Mouse (Mus musculus) macrophage (primary cell): ENCODE results near the gene Gm49388. TPM values are rescaled to one million over a fixed set of nuclear protein-coding genes. Genes with fewer than 3 reads are reported as not detected.
"Not testable (repeated sequence)": the region's sequence is repeated elsewhere in the genome, so short reads cannot be mapped to it uniquely, and the experiment has no call there.

Experiments
- H3K27ac ChIP-seq: fragments of 350-480 bp; formaldehyde crosslinking; 2 replicates; pipeline ENCODE4 v1.9.0; 2021
- H3K36me3 ChIP-seq: fragments of 350-480 bp; formaldehyde crosslinking; 2 replicates; pipeline ENCODE4 v1.9.0; 2021; ENCODE audit errors: inconsistent target
- H3K4me3 ChIP-seq: fragments of 350-480 bp; formaldehyde crosslinking; 2 replicates; pipeline ENCODE4 v1.9.0; 2021; ENCODE audit errors: inconsistent target
- H3K79me2 ChIP-seq: fragments of 350-480 bp; formaldehyde crosslinking; 2 replicates; pipeline ENCODE4 v1.9.0; 2021; ENCODE audit errors: inconsistent target
- WGBS: methylation state at CpG from one replicate; pipeline ENCODE4 v1.1.7; 2026; ENCODE audit warnings: inconsistent platforms; ENCODE audit not compliant: missing documents; 5-methylcytosine and 5-hydroxymethylcytosine counted together
- polyA plus RNA-seq: library from polyadenylated mRNA; stranded (reverse); fragments of 250-400 nt; gene quantifications from 3 replicates; pipeline ENCODE4 v1.2.4, GENCODE M21; 2018; ENCODE audit warnings: inconsistent platforms

Gm49388 gene
- polyA plus RNA-seq, 1 experiment from 2014 or later: 3.2 TPM

DNA sequence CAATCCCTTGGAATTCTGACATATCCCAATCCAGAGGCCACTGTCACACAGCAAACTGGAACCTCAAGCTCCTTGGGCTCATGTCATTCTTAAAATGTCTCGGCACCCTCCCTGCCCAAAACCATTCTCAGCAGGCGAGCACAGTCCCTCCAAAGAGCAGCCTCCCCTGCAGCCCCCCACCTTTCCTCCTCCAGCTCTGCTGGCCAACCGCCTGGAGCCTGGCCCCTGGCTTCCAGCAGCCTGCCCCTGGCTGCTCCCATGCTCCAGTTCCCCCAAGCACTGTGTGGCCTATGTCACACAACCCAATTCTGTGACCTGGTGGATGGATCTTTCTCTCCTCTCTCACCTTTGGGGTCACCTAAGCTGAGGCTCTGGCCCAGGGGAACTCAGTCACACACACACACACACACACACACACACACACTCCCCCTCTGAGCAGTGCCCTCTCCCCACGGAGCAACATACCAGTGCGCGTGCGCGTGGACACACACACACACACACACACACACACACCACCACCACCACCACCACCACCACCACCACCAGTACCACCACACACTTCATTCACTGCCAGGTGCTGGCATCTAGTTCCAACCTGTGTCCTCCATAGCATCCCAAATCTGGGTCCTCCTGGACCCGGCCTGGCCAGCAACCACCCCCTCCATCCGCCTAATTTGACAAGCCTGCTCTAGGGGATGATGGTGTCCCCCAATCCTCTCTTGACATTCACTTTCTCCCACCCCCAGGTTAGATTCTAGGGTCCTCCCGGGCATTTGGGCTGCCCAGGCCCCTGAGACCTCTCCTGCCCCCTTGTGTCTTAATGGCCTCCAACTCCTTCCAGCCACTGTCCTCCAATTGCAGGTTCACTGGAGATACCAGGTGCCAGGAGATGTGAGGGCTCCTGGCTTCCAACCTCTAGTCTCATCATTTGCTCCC is 38.1 kb downstream of the Gm49388 start:
- Histone ChIP-seq H3K27ac (no peak overlapping the region), H3K4me3 (no peak overlapping the region), H3K79me2 (no peaks in the 10 kb centered on the region), H3K36me3 (no peaks in the 10 kb centered on the region)
- WGBS: 87% methylated on average over 10 of the region's 11 CpGs

DNA sequence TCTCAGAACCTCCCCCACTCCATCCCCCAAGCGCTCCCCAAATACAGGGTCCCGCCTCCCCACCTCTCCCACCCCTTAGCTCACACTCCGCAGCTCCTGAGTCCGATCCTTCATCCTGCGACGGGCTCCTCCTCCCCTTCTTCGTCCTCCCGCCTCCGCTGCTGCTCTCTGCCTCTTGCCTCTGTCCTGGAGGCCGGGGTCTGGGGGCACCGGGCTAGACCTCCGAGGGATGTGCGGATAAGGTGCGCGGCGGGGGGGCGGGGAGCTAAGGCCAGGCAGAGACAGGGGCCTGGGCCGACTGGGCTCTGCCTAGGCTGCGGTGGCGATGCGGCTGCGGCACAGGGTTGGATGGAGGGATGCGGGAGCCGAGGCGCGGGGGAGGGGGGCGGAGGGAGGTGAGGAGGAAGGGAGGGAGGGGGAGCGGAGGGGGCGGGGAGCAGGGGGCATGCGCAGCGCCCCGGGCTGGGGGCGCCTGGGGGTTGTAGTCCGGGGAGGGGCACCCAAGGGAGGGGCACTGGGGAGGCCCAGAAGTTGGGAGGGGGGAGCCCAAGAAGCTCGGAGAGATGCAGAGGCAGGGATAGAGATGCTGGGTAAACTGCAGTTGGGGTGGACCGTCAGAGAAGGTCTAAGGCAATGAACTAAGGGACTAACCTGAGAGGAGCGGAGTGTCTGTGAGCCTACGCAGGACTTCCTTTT is 38.9 kb downstream of the Gm49388 start, which contains the start of the genes Stx4a and Stx1b:
Gene Stx4a, plus strand, starts transcription at position 119 of the 696 bp plus-strand sequence.
Gene Stx1b, minus strand, starts transcription at position 374 of the 696 bp plus-strand sequence.
- Histone ChIP-seq H3K27ac (no peak within 1 kb of the TSS), H3K79me2 (no peaks in the 10 kb centered on the region), H3K36me3 (no peaks in the 10 kb centered on the region), H3K4me3 (no peak within 1 kb of the TSS)
- WGBS: 40% methylated on average over 19 of the region's 38 CpGs

DNA sequence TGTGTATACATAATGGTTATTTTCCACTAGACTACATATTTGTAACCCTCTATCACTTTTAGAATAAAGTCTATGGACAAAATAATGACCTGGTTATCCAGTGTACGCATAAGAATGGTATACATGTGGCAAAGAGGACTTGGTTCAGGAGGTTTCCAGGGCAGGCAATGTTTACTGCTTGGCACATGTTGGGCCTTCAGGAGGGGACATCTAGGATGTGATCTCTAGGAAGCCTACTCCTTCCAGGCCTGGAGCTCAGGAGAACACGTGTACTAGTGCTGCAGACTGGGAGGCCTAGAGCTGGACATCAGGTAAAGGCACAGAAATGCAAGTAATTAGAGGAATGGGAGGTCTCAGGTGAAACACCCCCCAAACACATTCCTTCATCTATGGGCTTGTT is 50.1 kb downstream of the Gm49388 start:
- Histone ChIP-seq H3K79me2 (no peaks in the 10 kb centered on the region), H3K27ac (no peak overlapping the region), H3K4me3 (no peak overlapping the region), H3K36me3 (no peaks in the 10 kb centered on the region)
- WGBS: 93% methylated on average over 2 of the region's 2 CpGs

DNA sequence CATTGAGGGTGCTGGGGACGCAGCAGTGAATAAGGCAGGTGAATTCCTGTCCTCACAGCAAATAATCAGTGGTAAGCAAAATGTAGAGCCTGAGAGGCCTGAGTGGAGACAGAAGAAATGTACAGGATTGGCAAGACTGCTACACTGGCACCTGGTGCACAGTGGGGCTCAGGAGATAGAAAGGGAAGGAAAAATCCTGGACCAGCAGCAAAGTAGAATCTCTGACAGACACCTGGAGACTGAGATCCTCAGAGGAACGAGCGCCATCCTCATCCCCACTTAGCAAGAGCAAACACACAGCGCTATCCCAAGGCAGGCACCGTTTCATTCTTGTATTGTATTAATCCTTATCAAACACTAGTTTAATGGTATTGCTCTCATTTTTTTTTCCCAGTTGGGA is 52.1 kb downstream of the Gm49388 start:
- Histone ChIP-seq H3K79me2 (peaks cover 8% of the 10 kb centered on the region), H3K27ac (no peak overlapping the region), H3K36me3 (no peaks in the 10 kb centered on the region), H3K4me3 (no peak overlapping the region)
- 97% methylated on average over 5 of the region's 5 CpGs for WGBS

DNA sequence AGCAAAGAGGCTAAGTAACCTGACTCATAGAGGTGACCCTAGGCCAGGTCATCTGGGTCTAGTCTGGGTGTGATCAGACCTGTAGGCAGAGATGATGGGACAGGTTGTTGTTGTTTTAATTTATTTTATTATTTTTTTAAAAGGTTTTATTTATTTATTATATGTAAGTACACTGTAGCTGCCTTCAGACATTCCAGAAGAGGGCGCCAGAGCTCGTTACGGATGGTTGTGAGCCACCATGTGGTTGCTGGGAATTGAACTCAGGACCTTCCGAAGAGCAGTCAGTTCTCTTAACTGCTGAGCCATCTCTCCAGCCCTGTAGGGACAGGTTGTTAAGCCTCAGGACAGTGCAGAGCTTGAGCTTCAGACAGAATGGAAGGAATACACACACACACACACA is 52.5 kb downstream of the Gm49388 start:
- H3K4me3 ChIP-seq, H3K36me3 ChIP-seq, H3K27ac ChIP-seq: not testable (repeated sequence)
- H3K79me2 ChIP-seq: peaks cover 12% of the 10 kb centered on the region
- WGBS: 94% methylated on average over 4 of the region's 4 CpGs

- Histone ChIP-seq H3K79me2 (peaks cover 34% of the 10 kb centered on the region), H3K27ac (peak overlapping the region; percentile 97), H3K36me3 (peaks cover 21% of the 10 kb centered on the region)
- not testable (repeated sequence) for H3K4me3 ChIP-seq
- 100% methylated on average over 2 of the region's 2 CpGs for WGBS
Measured at GRCm38 (mm10) chr7:127840031-127840430, 54.6 kb downstream of the Gm49388 start.

GRCm38 (mm10) chr7:127840886-127841285 is 55.5 kb downstream of the Gm49388 start:
- Histone ChIP-seq H3K36me3 (peaks cover 27% of the 10 kb centered on the region), H3K27ac (peak overlapping the region; percentile 97), H3K79me2 (peaks cover 41% of the 10 kb centered on the region), H3K4me3 (peak overlapping the region; percentile 33)
- WGBS: 4% methylated on average over 15 of the region's 15 CpGs

DNA sequence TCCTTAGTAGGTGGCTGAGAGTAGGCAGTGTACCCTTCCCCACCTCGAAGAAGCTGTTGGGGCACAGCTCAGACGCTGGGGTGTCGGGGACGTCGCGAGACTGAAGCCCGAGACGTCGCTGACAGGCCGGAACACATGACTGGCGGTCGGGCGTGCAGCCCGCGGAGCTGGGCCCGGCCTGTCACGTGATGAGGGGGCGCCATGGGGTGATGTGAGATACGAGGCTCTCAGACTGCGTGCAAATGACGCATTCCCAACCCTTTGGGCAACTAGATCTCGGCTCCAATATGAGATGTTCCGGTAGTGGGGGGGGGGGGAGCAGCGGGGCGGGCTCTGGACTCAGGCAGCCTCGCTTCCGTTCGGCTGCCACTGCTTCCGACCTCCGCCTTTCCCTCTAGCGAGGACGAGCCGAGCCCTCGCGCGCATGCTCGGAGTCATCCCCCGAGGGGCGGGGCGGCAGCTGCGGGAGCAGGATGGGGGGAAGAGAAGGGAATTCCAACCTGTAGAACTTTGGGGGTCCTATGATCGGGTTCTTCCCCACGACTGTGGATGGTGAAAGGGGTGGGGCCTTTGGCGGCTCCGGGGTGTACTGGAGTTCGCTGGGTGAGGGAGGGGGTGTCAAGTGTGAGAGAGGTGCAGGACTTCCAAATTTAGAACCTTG is 56.1 kb downstream of the Gm49388 start:
- Histone ChIP-seq H3K79me2 (peaks cover 47% of the 10 kb centered on the region), H3K4me3 (peak overlapping the region; percentile 94), H3K36me3 (peaks cover 33% of the 10 kb centered on the region), H3K27ac (peak overlapping the region; percentile 97)
- WGBS: under 1% methylated on average over 37 of the region's 46 CpGs

GRCm38 (mm10) chr7:127842001-127842718 is 56.8 kb downstream of the Gm49388 start:
- Histone ChIP-seq H3K36me3 (peaks cover 40% of the 10 kb centered on the region), H3K27ac (peak overlapping the region; percentile 97), H3K79me2 (peaks cover 54% of the 10 kb centered on the region), H3K4me3 (peak overlapping the region; percentile 94)
- 1% methylated on average over 40 of the region's 40 CpGs for WGBS

GRCm38 (mm10) chr7:127849973-127850875 is 64.8 kb downstream of the Gm49388 start:
- WGBS: 38% methylated on average over 6 of the region's 6 CpGs
- peak overlapping the region; percentile 97 for H3K27ac ChIP-seq
- peaks cover 19% of the 10 kb centered on the region; the same call in 1 of the 2 replicates for H3K79me2 ChIP-seq
- peak overlapping the region; percentile 23; the same call in 1 of the 2 replicates for H3K4me3 ChIP-seq
- H3K36me3 ChIP-seq: peaks cover 26% of the 10 kb centered on the region

GRCm38 (mm10) chr7:127850906-127851305 is 65.5 kb downstream of the Gm49388 start:
- Histone ChIP-seq H3K4me3 (peak overlapping the region; percentile 23; the same call in 1 of the 2 replicates), H3K27ac (peak overlapping the region; percentile 97), H3K36me3 (peaks cover 19% of the 10 kb centered on the region), H3K79me2 (peaks cover 13% of the 10 kb centered on the region; the same call in 1 of the 2 replicates)
- 41% methylated on average over 5 of the region's 5 CpGs for WGBS
